Mouse (Mus musculus) ES-E14 (cell line): Measurements from ENCODE around the gene Mdk.

ENCODE experiments used
- CHD2 ChIP-seq: IDR thresholded peaks from 2 replicates; pipeline ENCODE4 v1.6.1; 2014; ENCODE audit warnings: mild to moderate bottlenecking, low read depth, low read length, inconsistent platforms
- HCFC1 ChIP-seq: IDR thresholded peaks from 2 replicates; pipeline ENCODE4 v1.6.1; 2012; ENCODE audit warnings: low read length, inconsistent platforms, borderline replicate concordance; ENCODE audit not compliant: insufficient read depth
- MAFK ChIP-seq: IDR thresholded peaks from 2 replicates; pipeline ENCODE4 v1.6.1; 2014; ENCODE audit warnings: mild to moderate bottlenecking, low read depth, low read length, inconsistent platforms; ENCODE audit not compliant: insufficient read depth
- ZC3H11A ChIP-seq: IDR thresholded peaks from 2 replicates; pipeline ENCODE4 v1.6.1; 2012; ENCODE audit warnings: low read depth, mild to moderate bottlenecking, inconsistent platforms, low read length, borderline replicate concordance
- ZNF384 ChIP-seq: IDR thresholded peaks from 2 replicates; pipeline ENCODE4 v1.6.1; 2012; ENCODE audit warnings: low read depth, low read length, inconsistent platforms

- TF ChIP-seq ZNF384 (no peak), MAFK (no peak), HCFC1 (no peak), CHD2 (no peak), ZC3H11A (no peak)
These were observed 25.0 kb upstream of the Mdk start for GRCm38 (mm10) chr2:91957096-91957495.
